Mouse (Mus musculus) hindbrain, embryonic 13.5 days (tissue): ENCODE results near the gene Kpnb1. TPM values are rescaled to one million over a fixed set of nuclear protein-coding genes. Genes with fewer than 3 reads are reported as not detected.

Experiments used
- ATAC-seq: fragments of 200-750 bp; cut with Nextera tagmentation; 2 replicates; pipeline ENCODE4 v1.8.0; 2017; ENCODE audit warnings: moderate TSS enrichment; ENCODE audit not compliant: low FRiP score
- H3K27ac ChIP-seq: fragments of 300-500 bp; sonication (generic); 2 replicates; pipeline ENCODE4 v1.5.1; 2015; ENCODE audit warnings: inconsistent platforms, mild to moderate bottlenecking, moderate library complexity
- H3K27me3 ChIP-seq: fragments of 300-500 bp; sonication (generic); 2 replicates; pipeline ENCODE4 v1.6.1; 2015; ENCODE audit warnings: mild to moderate bottlenecking, inconsistent platforms
- H3K36me3 ChIP-seq: fragments of 300-500 bp; sonication (generic); 2 replicates; pipeline ENCODE4 v1.6.1; 2015; ENCODE audit warnings: mild to moderate bottlenecking, inconsistent platforms
- H3K4me1 ChIP-seq: fragments of 300-500 bp; sonication (generic); replicated peaks from 2 replicates; pipeline ENCODE4 v1.6.1; 2015; ENCODE audit warnings: inconsistent platforms
- H3K4me2 ChIP-seq: fragments of 300-500 bp; sonication (generic); 2 replicates; pipeline ENCODE4 v1.6.1; 2015; ENCODE audit warnings: inconsistent platforms, mild to moderate bottlenecking, moderate library complexity
- H3K4me3 ChIP-seq: fragments of 300-500 bp; sonication (generic); 2 replicates; pipeline ENCODE4 v1.5.1; 2015; ENCODE audit warnings: mild to moderate bottlenecking, inconsistent platforms
- H3K9ac ChIP-seq: fragments of 300-500 bp; sonication (generic); 2 replicates; pipeline ENCODE4 v1.6.1; 2015; ENCODE audit warnings: mild to moderate bottlenecking, inconsistent platforms
- H3K9me3 ChIP-seq: fragments of 300-500 bp; sonication (generic); 2 replicates; pipeline ENCODE4 v1.6.1; 2016; ENCODE audit warnings: inconsistent platforms
- WGBS: fragments of 180-500 bp; shearing (Covaris S2); methylation state at CpG from one replicate; pipeline ENCODE4 v1.1.7; 2015; 5-methylcytosine and 5-hydroxymethylcytosine counted together
- polyA plus RNA-seq: library from polyadenylated mRNA; unstranded; fragments of >200 nt; fragmentation: Nextera tagmentation; extraction: Ambion mirVana; gene quantifications from 2 replicates; pipeline ENCODE4 v1.2.1, GENCODE M21; 2015

The Kpnb1 gene
- polyA plus RNA-seq, 1 experiment from 2014 or later = 36.7 TPM

DNA sequence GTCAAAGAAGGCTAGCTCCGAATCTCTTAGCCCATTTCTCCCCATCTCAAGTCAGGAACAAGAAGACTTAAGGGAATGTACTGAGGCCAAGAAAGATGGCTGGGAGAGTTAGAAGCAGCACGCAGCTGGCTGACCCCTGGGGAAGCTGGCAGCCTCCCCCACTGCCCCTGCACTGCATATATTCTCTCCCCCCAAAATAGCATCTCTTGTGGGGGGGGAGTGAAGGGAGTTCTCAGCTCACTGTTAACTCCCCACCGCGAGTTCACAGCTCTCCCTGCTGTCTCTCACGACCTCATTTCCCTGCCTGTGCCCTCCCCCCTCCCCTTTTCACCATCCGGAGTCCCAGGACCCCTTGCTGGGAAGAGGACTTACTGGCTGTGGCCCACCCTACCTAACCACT, 55.5 kb downstream of the Kpnb1 start:
- Histone ChIP-seq H3K9me3 (no peaks in the 10 kb centered on the region), H3K36me3 (peaks cover 10% of the 10 kb centered on the region), H3K4me3 (no peak overlapping the region), H3K27ac (no peak overlapping the region), H3K9ac (no peak overlapping the region), H3K4me2 (no peak overlapping the region), H3K27me3 (peaks cover 55% of the 10 kb centered on the region), H3K4me1 (peaks cover 22% of the 10 kb centered on the region)
- WGBS = 23% methylated on average over 6 of the region's 6 CpGs
- ATAC-seq = no peak

DNA sequence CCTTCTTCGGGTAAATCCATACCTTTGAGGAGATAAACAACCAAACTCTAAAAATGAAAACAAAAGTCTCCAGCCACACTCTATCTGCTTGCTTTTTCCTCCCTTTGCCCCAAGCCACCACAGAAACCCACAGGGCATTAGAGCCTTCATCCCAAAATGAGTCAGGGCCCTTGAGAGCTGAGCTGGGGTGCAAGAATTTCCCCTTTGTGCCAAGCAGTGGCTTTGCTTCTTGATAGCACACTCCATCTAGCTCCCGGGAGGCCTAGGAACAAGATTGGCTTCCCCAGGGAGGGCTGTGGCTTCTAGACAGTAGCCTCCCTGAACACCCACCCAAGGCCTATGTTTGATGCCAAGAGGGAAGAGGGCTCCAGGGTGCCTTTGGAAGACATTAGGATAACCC, 56.0 kb downstream of the Kpnb1 start:
- WGBS = 78% methylated on average over 2 of the region's 2 CpGs
- Histone ChIP-seq H3K27ac (no peak overlapping the region), H3K4me3 (no peak overlapping the region), H3K4me2 (no peak overlapping the region), H3K4me1 (peaks cover 24% of the 10 kb centered on the region), H3K9me3 (no peaks in the 10 kb centered on the region), H3K36me3 (peaks cover 5% of the 10 kb centered on the region), H3K27me3 (peaks cover 53% of the 10 kb centered on the region), H3K9ac (no peak overlapping the region)
- no peak for ATAC-seq

DNA sequence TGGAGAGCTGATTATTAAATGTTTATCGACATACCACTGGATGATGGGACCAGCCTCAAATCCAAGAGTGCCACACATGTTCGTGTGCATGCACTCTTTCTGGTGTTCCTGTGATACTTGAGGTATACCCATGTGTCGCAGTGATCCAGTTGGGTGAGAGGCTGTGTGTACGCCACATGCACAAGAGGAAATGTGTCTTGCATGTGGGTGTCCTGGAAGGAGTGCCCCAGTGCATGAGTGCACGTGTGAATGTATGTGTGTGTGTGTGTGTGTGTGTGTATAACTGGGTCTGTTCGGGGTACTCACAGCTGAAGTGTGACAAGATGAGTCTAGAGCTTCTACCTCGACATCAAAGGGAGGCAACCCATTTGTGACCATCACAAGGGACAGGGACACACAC, 57.4 kb downstream of the Kpnb1 start:
- peaks cover 58% of the 10 kb centered on the region for H3K27me3 ChIP-seq
- no peak for ATAC-seq
- WGBS = 85% methylated on average over 7 of the region's 7 CpGs

DNA sequence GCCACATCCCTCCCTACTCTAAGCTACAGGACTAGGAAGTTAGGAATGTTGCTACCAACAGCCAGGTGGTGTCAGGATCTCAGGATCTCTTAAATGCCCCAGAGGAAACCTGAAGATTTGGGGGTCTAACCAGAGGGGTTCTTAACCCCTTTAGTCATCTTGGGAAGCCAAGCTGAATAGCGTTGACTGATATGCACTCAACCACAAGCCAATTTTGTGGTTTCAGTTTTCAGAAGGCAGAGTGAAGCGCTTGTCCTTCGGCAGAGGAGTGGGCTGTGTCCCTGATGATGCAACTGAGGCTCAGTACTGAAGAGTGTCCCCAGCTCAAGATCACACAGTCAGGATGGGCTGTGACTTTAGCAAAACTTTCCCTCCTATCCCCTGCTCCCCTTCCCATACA, 58.7 kb downstream of the Kpnb1 start:
- 69% methylated on average over 3 of the region's 3 CpGs for WGBS
- H3K4me1 ChIP-seq = peaks cover 40% of the 10 kb centered on the region
- no peak overlapping the region for H3K27ac ChIP-seq
- H3K9ac ChIP-seq = no peak overlapping the region
- H3K4me2 ChIP-seq = no peak overlapping the region
- no peaks in the 10 kb centered on the region for H3K9me3 ChIP-seq
- no peaks in the 10 kb centered on the region for H3K36me3 ChIP-seq
- ATAC-seq = no peak
- no peak overlapping the region for H3K4me3 ChIP-seq
- peaks cover 58% of the 10 kb centered on the region for H3K27me3 ChIP-seq

More for the DNA sequence above, 57.4 kb downstream of the Kpnb1 start:
- Histone ChIP-seq H3K4me1 (peaks cover 27% of the 10 kb centered on the region), H3K9me3 (no peaks in the 10 kb centered on the region), H3K27ac (no peak overlapping the region), H3K36me3 (no peaks in the 10 kb centered on the region), H3K9ac (no peak overlapping the region), H3K4me2 (no peak overlapping the region), H3K4me3 (no peak overlapping the region)

DNA sequence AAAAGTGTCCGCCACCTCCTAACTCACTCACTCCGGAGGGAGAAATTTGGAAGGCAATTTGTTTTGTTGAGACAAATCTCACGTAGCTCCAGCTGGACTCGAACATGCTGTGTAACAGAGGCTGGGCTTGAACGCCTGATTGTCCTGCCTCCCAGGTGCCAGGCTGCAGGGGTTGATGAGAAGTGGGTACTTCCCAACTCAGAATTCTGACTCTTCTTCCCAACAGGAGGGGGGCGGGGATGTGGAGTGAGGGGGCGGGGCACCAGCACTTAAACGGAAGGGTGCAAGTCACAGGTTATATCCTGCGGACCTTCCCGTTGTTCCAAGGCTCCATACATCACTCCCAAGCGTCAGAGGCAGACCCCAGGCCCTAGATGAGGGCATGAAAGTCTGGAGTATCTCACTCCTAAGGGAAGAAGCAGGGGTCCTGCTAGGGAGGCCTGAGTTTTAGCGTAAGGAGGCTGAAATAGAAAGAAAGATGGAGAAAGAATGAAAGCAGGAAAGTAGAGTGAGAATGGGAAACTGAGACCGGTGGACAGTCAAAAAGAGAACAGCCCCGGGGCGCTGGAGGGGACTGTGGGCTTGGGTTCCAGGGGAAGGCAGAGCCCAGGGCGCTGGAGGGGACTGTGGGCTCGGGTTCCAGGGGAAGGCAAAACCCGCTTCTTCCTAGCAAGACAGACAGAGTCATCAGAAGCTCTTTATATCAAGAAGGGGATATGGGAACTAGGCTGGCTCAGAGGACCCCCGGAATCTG, 60.0 kb downstream of the Kpnb1 start:
- peaks cover 46% of the 10 kb centered on the region for H3K4me1 ChIP-seq
- H3K4me2 ChIP-seq = peak overlapping the region; percentile 62
- H3K9me3 ChIP-seq = no peaks in the 10 kb centered on the region
- H3K27ac ChIP-seq = no peak overlapping the region
- peak overlapping the region; percentile 69 for H3K9ac ChIP-seq
- no peak for ATAC-seq
- H3K27me3 ChIP-seq = peaks cover 53% of the 10 kb centered on the region
- no peaks in the 10 kb centered on the region for H3K36me3 ChIP-seq
- WGBS = 19% methylated on average over 19 of the region's 19 CpGs
- peak overlapping the region; percentile 38 for H3K4me3 ChIP-seq

DNA sequence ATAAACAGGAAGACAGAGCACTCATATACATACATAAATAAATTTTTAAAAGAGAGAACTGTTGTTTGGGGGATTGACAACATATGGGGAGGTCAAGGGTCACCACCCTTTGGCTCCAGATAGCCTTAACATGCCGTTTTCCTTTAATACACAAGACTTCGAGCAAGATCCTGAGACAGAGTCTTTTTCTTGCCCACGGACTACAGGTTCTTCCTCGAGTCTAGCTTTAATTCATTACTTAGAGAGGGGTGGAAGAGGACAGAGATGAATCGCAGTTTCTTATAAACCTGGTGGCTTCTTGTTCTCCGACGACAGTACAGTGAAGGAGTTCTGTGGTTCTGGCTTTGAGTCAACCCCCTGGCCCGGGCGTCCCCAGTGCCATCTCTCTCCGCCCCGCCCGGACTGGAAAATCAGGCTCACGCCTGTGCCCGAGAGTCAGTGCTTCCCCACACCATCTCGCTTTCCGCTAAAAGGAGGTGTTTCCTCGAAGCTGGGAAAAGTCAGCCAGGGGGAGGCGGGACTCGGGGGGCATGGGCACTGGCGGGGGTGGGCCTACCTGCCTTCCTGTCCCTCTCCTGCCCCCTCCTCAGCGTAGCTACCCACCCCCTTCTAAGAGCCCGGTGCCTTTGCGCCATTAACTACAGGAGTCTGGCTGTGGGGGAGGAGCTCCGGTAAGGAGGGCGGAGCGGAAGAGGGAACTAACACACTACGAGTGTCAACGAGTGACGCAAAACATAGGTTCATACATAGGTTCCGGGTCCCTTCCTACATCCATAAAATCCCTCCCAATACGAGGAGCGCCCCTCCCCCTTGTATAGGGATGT, 60.8 kb downstream of the Kpnb1 start:
- Histone ChIP-seq H3K9ac (peak overlapping the region; percentile 69), H3K9me3 (no peaks in the 10 kb centered on the region), H3K27me3 (peaks cover 46% of the 10 kb centered on the region), H3K4me3 (peak overlapping the region; percentile 38), H3K4me2 (peak overlapping the region; percentile 62), H3K4me1 (peaks cover 41% of the 10 kb centered on the region), H3K27ac (no peak overlapping the region), H3K36me3 (no peaks in the 10 kb centered on the region)
- no peak for ATAC-seq
- 4% methylated on average over 32 of the region's 32 CpGs for WGBS

DNA sequence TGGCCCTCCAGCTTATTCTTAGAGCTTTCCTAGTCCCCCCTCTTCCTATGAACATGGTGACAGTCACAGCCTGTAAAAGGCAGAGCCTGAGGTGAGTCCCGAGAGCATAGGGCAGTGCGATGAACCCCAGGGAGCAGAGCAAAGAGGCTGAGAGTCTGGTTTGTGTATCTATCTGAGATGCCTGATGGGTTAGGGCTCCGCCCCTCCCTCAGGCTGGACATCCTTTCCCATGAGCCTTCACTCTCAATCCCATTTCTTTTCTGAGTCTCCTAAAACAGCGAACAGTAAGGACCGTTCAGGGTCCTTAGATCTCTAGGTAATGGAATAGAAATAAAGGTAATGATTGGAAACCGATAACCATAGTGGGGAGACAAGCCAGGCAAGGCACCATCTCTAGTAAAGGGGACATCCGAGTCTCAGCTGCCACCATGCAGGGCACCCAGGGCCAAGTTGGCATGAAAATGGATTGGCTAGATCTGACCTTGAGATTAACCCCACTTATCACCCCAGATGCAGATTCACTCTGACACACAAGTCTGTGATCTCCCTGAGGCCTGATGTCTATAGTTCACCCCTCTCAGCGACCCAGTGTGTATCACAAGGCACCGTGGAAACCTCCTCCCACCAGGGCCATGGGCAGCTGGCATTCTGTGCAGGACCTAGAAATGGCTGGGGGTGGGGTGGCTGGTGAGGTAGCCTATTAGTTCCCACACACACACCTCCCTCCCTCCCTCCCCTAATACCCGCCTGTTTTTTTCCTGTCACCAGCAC, 63.2 kb downstream of the Kpnb1 start:
- no peaks in the 10 kb centered on the region for H3K36me3 ChIP-seq
- H3K4me2 ChIP-seq = no peak overlapping the region
- H3K4me1 ChIP-seq = peaks cover 44% of the 10 kb centered on the region
- H3K27ac ChIP-seq = no peak overlapping the region
- 57% methylated on average over 10 of the region's 10 CpGs for WGBS
- H3K9me3 ChIP-seq = no peaks in the 10 kb centered on the region
- H3K27me3 ChIP-seq = peaks cover 34% of the 10 kb centered on the region
- no peak overlapping the region for H3K9ac ChIP-seq
- H3K4me3 ChIP-seq = no peak overlapping the region
- no peak for ATAC-seq

DNA sequence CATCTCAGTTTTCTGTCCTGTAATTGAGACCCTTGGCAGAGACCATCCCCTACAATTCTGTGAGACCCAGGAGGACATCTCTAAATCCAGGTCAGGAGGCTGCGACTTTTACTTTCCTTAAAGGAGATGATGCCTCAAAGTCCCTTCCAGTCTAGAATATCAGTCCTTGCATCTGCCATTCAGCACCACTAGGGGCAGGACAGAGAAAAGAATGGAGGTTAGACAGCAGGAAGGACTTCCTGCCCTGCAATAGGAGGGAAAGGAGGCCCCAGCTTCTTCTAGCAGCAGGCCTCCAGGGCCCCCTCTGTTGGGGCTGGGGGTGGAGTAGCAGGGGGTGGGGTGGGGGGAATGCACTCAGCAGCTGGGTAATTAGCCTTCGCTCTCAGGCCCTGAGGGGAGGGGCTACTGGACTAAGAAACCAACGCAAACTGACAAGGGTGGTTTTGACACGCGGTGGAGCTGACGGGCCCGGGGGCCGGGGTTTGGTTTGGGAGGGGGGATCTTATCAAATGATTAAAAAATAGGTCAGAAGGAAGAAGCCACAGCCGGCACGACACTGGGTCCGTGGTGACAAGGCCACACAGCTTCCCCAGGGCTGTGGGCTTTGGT, 64.3 kb downstream of the Kpnb1 start:
- peaks cover 37% of the 10 kb centered on the region for H3K27me3 ChIP-seq
- H3K4me3 ChIP-seq = no peak overlapping the region
- peaks cover 44% of the 10 kb centered on the region for H3K4me1 ChIP-seq
- H3K9me3 ChIP-seq = no peaks in the 10 kb centered on the region
- no peaks in the 10 kb centered on the region for H3K36me3 ChIP-seq
- no peak for ATAC-seq
- H3K9ac ChIP-seq = no peak overlapping the region
- WGBS = 17% methylated on average over 11 of the region's 11 CpGs
- H3K27ac ChIP-seq = no peak overlapping the region
- no peak overlapping the region for H3K4me2 ChIP-seq

DNA sequence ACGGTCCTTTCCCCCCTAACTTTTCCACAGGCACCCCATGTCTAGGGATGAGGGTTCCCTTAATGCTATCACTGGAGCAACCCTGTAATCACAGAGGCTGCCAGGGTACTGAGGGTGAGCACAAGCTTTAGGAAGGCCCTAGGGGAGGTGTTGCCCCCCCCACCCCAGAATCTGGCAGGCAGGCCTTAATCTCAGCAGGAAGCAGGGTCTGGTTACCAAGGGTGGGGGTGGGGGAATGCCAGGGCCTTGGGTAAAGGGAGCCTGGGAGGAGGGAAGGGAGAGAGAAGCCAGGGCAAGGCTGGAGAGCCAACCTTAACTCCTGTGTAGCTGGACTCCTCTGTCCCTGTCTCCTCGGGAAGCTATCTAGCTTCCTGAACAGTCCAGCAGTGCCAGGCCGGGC, 67.0 kb downstream of the Kpnb1 start:
- H3K4me2 ChIP-seq = no peak overlapping the region
- no peaks in the 10 kb centered on the region for H3K36me3 ChIP-seq
- H3K9ac ChIP-seq = peak overlapping the region; percentile 8; the same call in 1 of the 2 replicates
- no peak overlapping the region for H3K4me3 ChIP-seq
- H3K27me3 ChIP-seq = peaks cover 47% of the 10 kb centered on the region
- H3K4me1 ChIP-seq = peaks cover 23% of the 10 kb centered on the region
- no peak for ATAC-seq
- no peaks in the 10 kb centered on the region for H3K9me3 ChIP-seq
- 56% methylated on average over 3 of the region's 3 CpGs for WGBS
- no peak overlapping the region for H3K27ac ChIP-seq

DNA sequence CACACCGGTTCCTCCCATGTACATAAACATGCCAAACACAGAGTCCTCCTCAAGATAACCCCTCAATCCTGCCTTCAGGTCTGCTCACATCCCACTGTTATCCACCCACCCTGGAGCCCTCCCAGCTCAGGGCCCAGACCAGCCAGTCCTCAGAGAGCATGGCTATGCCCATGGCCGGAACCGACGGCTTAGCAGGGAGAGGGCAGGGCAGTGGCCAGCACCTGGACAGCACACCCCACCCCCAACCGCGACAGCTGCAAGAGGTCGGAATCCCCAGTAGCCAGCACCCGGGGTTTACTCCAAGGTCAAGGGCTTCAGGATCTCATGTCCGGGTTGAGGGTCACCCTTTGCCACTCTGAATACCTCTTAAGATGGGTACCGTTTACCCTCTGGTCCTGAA, 67.5 kb downstream of the Kpnb1 start:
- WGBS = 46% methylated on average over 10 of the region's 10 CpGs
- no peaks in the 10 kb centered on the region for H3K36me3 ChIP-seq
- no peaks in the 10 kb centered on the region for H3K9me3 ChIP-seq
- no peak overlapping the region for H3K4me3 ChIP-seq
- peaks cover 27% of the 10 kb centered on the region for H3K4me1 ChIP-seq
- H3K27ac ChIP-seq = no peak overlapping the region
- no peak overlapping the region for H3K4me2 ChIP-seq
- H3K9ac ChIP-seq = no peak overlapping the region
- peaks cover 51% of the 10 kb centered on the region for H3K27me3 ChIP-seq
- ATAC-seq = no peak

DNA sequence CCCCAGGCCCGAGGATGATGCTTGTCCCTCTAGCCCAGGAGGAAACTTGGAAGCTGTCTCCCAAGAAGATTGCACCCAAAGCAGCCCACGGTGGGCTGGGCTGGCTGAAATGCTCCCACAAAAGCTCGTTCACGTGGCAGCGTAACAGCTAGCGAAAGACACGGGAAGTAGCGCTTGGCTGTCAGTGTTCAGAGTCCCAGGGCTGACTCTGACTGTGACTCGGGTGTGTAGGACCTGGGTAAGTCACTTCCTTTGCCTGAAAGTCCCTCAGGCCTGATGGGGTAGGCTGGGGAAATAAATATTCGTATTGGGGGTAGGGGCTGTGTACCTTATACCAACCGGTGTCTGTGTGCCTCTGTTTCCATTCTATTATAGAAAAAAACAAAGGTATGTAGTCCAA, 71.9 kb downstream of the Kpnb1 start:
- 12% methylated on average over 11 of the region's 11 CpGs for WGBS
- Histone ChIP-seq H3K27me3 (peaks cover 80% of the 10 kb centered on the region), H3K4me3 (no peak overlapping the region), H3K27ac (no peak overlapping the region), H3K9ac (no peak overlapping the region), H3K4me1 (peaks cover 21% of the 10 kb centered on the region), H3K9me3 (no peaks in the 10 kb centered on the region), H3K4me2 (peak overlapping the region; percentile 67; the same call in 1 of the 2 replicates), H3K36me3 (no peaks in the 10 kb centered on the region)
- ATAC-seq = no peak
